Mouse (Mus musculus): ENCODE measurements around the gene Myh3. TPM values are rescaled to one million over a fixed set of nuclear protein-coding genes. Genes with fewer than 3 reads are reported as not detected.

The Myh3 gene
- polyA plus RNA-seq, 1 experiment: 0.02 TPM

DNA sequence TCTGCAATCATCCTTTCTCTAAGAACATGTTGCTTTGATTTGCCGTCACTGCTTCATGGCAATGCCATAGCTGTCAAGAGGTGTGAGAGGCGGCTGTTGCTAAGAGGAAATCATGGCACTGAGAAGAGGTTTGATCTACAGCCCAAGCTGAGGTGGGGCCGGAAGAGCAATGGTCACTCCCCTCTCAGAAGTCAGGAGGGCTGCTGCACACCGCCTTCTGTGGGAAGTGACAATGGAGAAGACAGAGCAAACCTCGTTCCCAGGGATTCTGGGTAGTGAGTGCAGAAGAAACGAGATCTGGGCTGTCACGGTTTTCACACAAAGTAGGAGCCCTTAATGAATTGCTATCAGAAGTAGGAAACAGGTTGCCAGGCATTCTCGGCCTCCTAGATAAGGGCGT, 25.2 kb downstream of the Myh3 start:
- WGBS: 82% methylated on average over 9 of the region's 9 CpGs
- DNase-seq: no peak
- Histone ChIP-seq H3K36me3 (ENCODE audit: control insufficient read depth, insufficient read depth, low read length) (no peaks in the 10 kb centered on the region), H3K4me3 (ENCODE audit: insufficient read depth, low read depth, low read length) (no peak overlapping the region), H3K4me1 (ENCODE audit: control insufficient read depth, insufficient read depth, low read length) (no peaks in the 10 kb centered on the region), H3K27me3 (replicated peaks; ENCODE audit: control insufficient read depth, insufficient read depth, low read length) (no peaks in the 10 kb centered on the region), H3K27ac (ENCODE audit: insufficient read depth, low read depth, low read length) (no peak overlapping the region)
- no peak for TF ChIP-seq CTCF (conservative IDR thresholded peaks at IDR 0.05; ENCODE audit: insufficient read depth, insufficient read length, low read depth, low read length)
- no peak for TF ChIP-seq POLR2A (IDR thresholded peaks at IDR 0.05; ENCODE audit: low read depth, low read length)

DNA sequence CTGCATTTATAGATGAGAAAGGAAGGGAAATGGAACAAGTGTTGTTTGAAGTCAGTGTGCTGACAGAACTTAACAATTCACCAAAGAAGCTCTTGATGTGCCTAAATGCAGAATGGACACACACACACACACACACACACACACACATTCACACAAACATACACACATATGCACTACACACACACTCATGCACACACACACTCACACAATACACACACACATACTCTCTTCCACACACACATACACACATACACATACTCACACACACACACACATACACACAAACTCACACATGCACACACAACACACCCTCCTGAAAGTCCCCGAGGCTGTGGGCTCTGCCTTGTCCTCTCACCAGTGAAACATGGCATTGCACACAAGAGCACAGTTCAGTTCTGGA, 26.1 kb downstream of the Myh3 start:
- Histone ChIP-seq H3K4me1 (ENCODE audit: control insufficient read depth, insufficient read depth, low read length) (no peaks in the 10 kb centered on the region), H3K4me3 (ENCODE audit: insufficient read depth, low read depth, low read length) (no peak overlapping the region), H3K36me3 (ENCODE audit: control insufficient read depth, insufficient read depth, low read length) (no peaks in the 10 kb centered on the region), H3K27me3 (replicated peaks; ENCODE audit: control insufficient read depth, insufficient read depth, low read length) (no peaks in the 10 kb centered on the region), H3K27ac (ENCODE audit: insufficient read depth, low read depth, low read length) (no peak overlapping the region)
- WGBS: 54% methylated on average over 1 of the region's 1 CpGs
- TF ChIP-seq POLR2A (IDR thresholded peaks at IDR 0.05; ENCODE audit: low read depth, low read length) (no peak), CTCF (conservative IDR thresholded peaks at IDR 0.05; ENCODE audit: insufficient read depth, insufficient read length, low read depth, low read length) (no peak)
- no peak for DNase-seq

DNA sequence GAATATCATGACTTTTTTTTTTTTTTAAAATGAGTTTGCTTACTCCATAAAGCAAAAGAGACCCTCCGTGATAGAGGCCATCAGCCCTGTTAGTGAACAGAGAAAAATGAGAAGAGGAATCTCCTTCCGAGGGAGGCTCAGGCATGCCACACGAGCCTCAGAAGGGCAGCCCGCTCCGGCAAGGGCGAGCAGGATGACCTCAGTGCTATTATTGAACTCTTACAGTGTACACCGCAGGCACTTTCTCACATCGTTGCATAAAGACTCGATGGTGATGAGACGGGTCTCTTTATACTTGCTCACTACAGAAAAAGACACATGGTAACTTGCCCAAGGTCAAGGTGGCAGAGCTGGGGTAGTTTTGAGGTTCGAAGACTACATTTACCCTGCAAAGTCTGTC, 26.6 kb downstream of the Myh3 start:
- 41% methylated on average over 11 of the region's 11 CpGs for WGBS
- TF ChIP-seq CTCF (conservative IDR thresholded peaks at IDR 0.05; ENCODE audit: insufficient read depth, insufficient read length, low read depth, low read length) (no peak), POLR2A (IDR thresholded peaks at IDR 0.05; ENCODE audit: low read depth, low read length) (no peak)

DNA sequence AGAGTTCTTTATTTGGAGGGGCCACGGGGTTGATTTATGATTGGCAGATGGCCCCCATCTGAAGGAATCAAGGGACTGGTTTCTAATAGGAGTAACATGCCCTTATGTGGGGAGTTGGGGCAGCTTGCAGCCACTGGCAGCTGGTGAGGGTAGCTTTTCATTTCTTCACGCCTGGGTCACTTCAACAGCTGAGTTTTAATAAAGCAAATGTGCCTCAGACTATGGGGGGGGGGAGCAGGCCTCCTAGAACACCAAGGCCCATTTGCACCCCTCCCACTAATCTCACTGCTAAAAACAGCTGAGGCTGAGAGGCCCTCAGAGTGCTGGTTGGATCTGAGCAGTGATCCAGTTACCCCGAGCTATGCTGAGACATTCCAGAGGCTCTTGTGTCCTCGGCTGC, 27.6 kb downstream of the Myh3 start:
- TF ChIP-seq POLR2A (IDR thresholded peaks at IDR 0.05; ENCODE audit: low read depth, low read length): no peak
- no peak for TF ChIP-seq CTCF (conservative IDR thresholded peaks at IDR 0.05; ENCODE audit: insufficient read depth, insufficient read length, low read depth, low read length)

More for the DNA sequence above, 26.6 kb downstream of the Myh3 start:
- Histone ChIP-seq H3K36me3 (ENCODE audit: control insufficient read depth, insufficient read depth, low read length) (no peaks in the 10 kb centered on the region), H3K4me1 (ENCODE audit: control insufficient read depth, insufficient read depth, low read length) (no peaks in the 10 kb centered on the region), H3K27ac (ENCODE audit: insufficient read depth, low read depth, low read length) (no peak overlapping the region), H3K27me3 (replicated peaks; ENCODE audit: control insufficient read depth, insufficient read depth, low read length) (no peaks in the 10 kb centered on the region), H3K4me3 (ENCODE audit: insufficient read depth, low read depth, low read length) (no peak overlapping the region)
- DNase-seq: no peak

DNA sequence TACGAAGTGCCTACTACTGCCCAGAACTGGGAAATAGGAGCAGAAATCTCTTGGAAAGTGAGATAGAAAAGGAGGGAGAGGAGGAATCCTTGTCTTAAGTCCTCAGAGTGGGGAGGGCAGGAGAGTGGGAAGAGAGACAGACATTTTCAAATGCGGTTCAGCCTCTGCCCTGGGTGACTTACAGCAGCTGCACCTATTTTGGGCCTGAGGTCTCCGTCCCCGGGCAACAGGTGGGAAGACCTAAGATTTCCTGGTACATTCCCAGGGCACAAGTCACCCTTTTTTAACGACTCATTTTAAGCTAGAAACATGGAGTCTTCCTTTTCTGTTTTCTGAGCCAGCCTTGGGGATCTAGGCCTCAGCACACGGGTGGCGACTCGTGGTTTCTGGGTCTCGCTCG, 28.9 kb downstream of the Myh3 start:
- no peak for TF ChIP-seq POLR2A (IDR thresholded peaks at IDR 0.05; ENCODE audit: low read depth, low read length)
- no peak for TF ChIP-seq CTCF (conservative IDR thresholded peaks at IDR 0.05; ENCODE audit: insufficient read depth, insufficient read length, low read depth, low read length)
- Histone ChIP-seq H3K27ac (ENCODE audit: insufficient read depth, low read depth, low read length) (no peak overlapping the region), H3K27me3 (replicated peaks; ENCODE audit: control insufficient read depth, insufficient read depth, low read length) (no peaks in the 10 kb centered on the region), H3K36me3 (ENCODE audit: control insufficient read depth, insufficient read depth, low read length) (no peaks in the 10 kb centered on the region), H3K4me3 (ENCODE audit: insufficient read depth, low read depth, low read length) (no peak overlapping the region), H3K4me1 (ENCODE audit: control insufficient read depth, insufficient read depth, low read length) (no peaks in the 10 kb centered on the region)
- DNase-seq: no peak
- WGBS: 67% methylated on average over 10 of the region's 10 CpGs

More for the DNA sequence above, 27.6 kb downstream of the Myh3 start:
- DNase-seq: no peak
- H3K4me1 ChIP-seq (ENCODE audit: control insufficient read depth, insufficient read depth, low read length): no peaks in the 10 kb centered on the region
- 63% methylated on average over 4 of the region's 4 CpGs for WGBS
- no peak overlapping the region for H3K27ac ChIP-seq (ENCODE audit: insufficient read depth, low read depth, low read length)
- H3K36me3 ChIP-seq (ENCODE audit: control insufficient read depth, insufficient read depth, low read length): no peaks in the 10 kb centered on the region
- no peak overlapping the region for H3K4me3 ChIP-seq (ENCODE audit: insufficient read depth, low read depth, low read length)
- H3K27me3 ChIP-seq (replicated peaks; ENCODE audit: control insufficient read depth, insufficient read depth, low read length): no peaks in the 10 kb centered on the region

DNA sequence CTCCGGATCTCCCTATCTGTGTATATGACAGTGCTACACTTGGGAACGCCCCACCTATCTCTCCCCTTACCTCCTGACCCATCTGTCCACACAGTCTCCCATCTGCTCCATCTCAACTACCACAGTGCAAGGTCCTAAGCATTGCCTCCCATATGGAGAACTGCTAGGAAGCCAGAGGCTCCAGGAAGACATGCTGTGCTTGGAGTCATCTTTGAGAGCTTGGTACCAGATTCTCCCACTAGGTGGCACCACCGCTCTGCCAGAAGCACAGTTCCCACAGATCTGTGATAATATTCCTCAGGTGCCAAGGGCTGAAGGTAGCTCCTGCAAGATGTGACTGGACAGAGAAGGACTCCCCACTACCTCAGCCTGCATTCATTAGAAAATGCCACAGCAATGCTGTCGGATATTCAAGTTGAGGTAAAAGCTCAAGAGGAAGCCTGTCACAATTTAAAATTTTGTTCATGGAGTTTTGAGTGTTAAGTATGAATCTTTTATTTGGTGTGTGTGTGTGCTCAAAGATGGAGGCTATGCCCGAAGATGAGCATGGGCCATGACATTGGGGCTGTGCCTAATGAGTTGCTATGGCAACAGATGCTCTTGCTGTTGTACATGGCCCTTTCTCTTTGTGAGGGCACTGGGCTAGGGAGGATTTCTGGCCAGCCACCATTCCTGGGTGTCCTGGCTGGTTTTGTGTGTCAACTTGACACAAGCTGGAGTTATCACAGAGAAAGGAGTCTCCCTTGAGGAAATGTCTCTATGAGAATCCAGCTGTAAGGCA, 32.3 kb downstream of the Myh3 start:
- no peak for TF ChIP-seq POLR2A (IDR thresholded peaks at IDR 0.05; ENCODE audit: low read depth, low read length)
- TF ChIP-seq CTCF (conservative IDR thresholded peaks at IDR 0.05; ENCODE audit: insufficient read depth, insufficient read length, low read depth, low read length): peak; percentile 92
- WGBS: 33% methylated on average over 5 of the region's 5 CpGs
- Histone ChIP-seq H3K4me1 (ENCODE audit: control insufficient read depth, insufficient read depth, low read length) (no peaks in the 10 kb centered on the region), H3K27ac (ENCODE audit: insufficient read depth, low read depth, low read length) (no peak overlapping the region), H3K36me3 (ENCODE audit: control insufficient read depth, insufficient read depth, low read length) (no peaks in the 10 kb centered on the region), H3K27me3 (replicated peaks; ENCODE audit: control insufficient read depth, insufficient read depth, low read length) (no peaks in the 10 kb centered on the region), H3K4me3 (ENCODE audit: insufficient read depth, low read depth, low read length) (no peak overlapping the region)
- peak; percentile 72 for DNase-seq

DNA sequence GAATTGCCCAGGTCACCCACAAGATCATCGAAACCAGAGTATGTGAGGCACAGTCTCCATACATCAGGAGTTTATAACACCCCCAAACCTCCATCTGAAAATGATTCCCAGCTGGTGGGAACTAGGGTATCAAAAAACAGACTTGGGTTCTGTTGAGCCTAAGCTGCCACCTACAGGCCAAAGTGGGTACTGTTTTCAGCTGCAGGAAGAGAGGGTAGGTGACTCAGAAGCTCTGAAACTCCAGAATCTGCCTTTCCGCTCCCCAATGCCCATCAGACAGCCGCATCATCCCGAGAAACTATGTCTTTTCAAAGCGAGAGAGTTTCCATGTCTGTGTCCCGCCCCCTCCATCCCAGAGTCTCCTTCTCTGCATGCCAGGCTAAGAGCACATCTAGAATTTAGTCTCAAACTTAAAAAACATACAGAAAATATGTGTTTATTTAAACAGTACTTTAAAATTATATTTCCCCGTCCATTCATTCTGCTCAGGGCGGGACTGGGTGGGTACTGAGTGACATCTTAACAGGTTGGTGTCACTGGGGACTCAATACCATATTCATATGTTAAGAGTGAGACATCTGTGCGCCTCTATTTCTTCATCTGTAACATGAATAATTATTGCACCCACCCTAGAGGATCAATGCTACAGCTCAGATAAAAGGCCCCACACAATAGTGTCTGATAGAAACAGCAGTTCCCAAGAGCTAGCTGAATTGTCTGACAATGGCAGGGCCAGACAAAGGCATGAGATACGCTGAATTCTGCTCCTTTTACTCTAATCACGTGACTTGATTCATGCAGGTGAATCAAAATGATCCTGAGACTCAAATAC, 34.1 kb downstream of the Myh3 start:
- TF ChIP-seq POLR2A (IDR thresholded peaks at IDR 0.05; ENCODE audit: low read depth, low read length): no peak
- peak; percentile 64 for TF ChIP-seq CTCF (conservative IDR thresholded peaks at IDR 0.05; ENCODE audit: insufficient read depth, insufficient read length, low read depth, low read length)
- Histone ChIP-seq H3K27me3 (replicated peaks; ENCODE audit: control insufficient read depth, insufficient read depth, low read length) (no peaks in the 10 kb centered on the region), H3K27ac (ENCODE audit: insufficient read depth, low read depth, low read length) (no peak overlapping the region), H3K36me3 (ENCODE audit: control insufficient read depth, insufficient read depth, low read length) (no peaks in the 10 kb centered on the region), H3K4me1 (ENCODE audit: control insufficient read depth, insufficient read depth, low read length) (no peaks in the 10 kb centered on the region), H3K4me3 (ENCODE audit: insufficient read depth, low read depth, low read length) (no peak overlapping the region)
- WGBS: 33% methylated on average over 11 of the region's 11 CpGs
- DNase-seq: peak; percentile 48
